Mouse (Mus musculus): ENCODE data around the gene Ermap.

DNA sequence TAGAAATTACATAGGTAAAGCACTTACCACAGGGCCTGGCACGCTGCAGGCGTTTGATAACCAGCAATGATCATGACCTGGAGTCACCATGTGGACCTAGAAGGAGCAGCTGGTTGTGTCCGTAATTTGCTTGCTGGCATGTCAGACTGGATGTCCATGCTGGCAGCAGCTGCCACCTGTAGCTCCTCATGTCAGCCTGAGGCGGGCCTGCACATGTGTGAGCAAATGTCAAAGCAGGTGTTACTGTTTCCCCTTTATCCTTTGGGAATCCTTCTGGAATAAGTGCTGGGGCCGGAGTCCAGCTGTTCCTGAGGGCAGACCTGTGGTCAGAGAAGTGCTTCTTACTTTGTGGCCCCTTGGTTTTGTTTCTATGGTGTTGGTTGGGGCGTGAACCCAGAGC is 8.3 kb upstream of the Ermap start:
- no peak for TF ChIP-seq CTCF (IDR thresholded peaks at IDR 0.05; ENCODE audit: extremely low read depth, insufficient read length, insufficient replicate concordance, low read depth, low read length)
- TF ChIP-seq POLR2A (IDR thresholded peaks at IDR 0.05; ENCODE audit: low read depth, low read length), result no peak
